Mouse (Mus musculus) limb, embryonic 15.5 days (tissue): ENCODE measurements around the gene Slc35f1. TPM values are rescaled to one million over a fixed set of nuclear protein-coding genes. Genes with fewer than 3 reads are reported as not detected.

Experiments
- ATAC-seq: fragments of 200-750 bp; cut with Nextera tagmentation; 2 replicates; pipeline ENCODE4 v1.8.0; 2017; ENCODE audit warnings: low read depth, moderate TSS enrichment; ENCODE audit not compliant: insufficient number of reproducible peaks, low FRiP score, low TSS enrichment
- H3K27ac ChIP-seq: fragments of 300-500 bp; sonication (generic); 2 replicates; pipeline ENCODE4 v1.5.1; 2015; ENCODE audit warnings: moderate library complexity, mild to moderate bottlenecking, inconsistent platforms
- H3K27me3 ChIP-seq: fragments of 300-500 bp; sonication (generic); 2 replicates; pipeline ENCODE4 v1.6.1; 2015; ENCODE audit warnings: inconsistent platforms
- H3K36me3 ChIP-seq: fragments of 300-500 bp; sonication (generic); 2 replicates; pipeline ENCODE4 v1.6.1; 2015; ENCODE audit warnings: inconsistent platforms
- H3K4me1 ChIP-seq: fragments of 300-500 bp; sonication (generic); 2 replicates; pipeline ENCODE4 v1.6.1; 2015; ENCODE audit warnings: inconsistent platforms
- H3K4me2 ChIP-seq: fragments of 300-500 bp; sonication (generic); 2 replicates; pipeline ENCODE4 v1.6.1; 2015; ENCODE audit warnings: mild to moderate bottlenecking, inconsistent platforms
- H3K4me3 ChIP-seq: fragments of 300-500 bp; sonication (generic); 2 replicates; pipeline ENCODE4 v1.5.1; 2015; ENCODE audit warnings: mild to moderate bottlenecking, inconsistent platforms
- H3K9ac ChIP-seq: fragments of 300-500 bp; sonication (generic); 2 replicates; pipeline ENCODE4 v1.6.1; 2015; ENCODE audit warnings: inconsistent platforms
- H3K9me3 ChIP-seq: fragments of 300-500 bp; sonication (generic); 2 replicates; pipeline ENCODE4 v1.6.1; 2016; ENCODE audit warnings: inconsistent platforms
- WGBS: fragments of 180-500 bp; shearing (Covaris S2); methylation state at CpG from one replicate; pipeline ENCODE4 v1.1.7; 2015; 5-methylcytosine and 5-hydroxymethylcytosine counted together
- polyA plus RNA-seq: library from polyadenylated mRNA; unstranded; fragments of >200 nt; fragmentation: Nextera tagmentation; extraction: Ambion mirVana; gene quantifications from 2 replicates; pipeline ENCODE4 v1.2.1, GENCODE M21; 2015

Gene Slc35f1
- polyA plus RNA-seq, 1 experiment from 2014 or later: 5.0 TPM

- no peak overlapping the region for H3K4me2 ChIP-seq
- no peak overlapping the region for H3K27ac ChIP-seq
- no peaks in the 10 kb centered on the region for H3K36me3 ChIP-seq
- H3K27me3 ChIP-seq: no peaks in the 10 kb centered on the region
- ATAC-seq: peak; percentile 79
- no peaks in the 10 kb centered on the region for H3K9me3 ChIP-seq
- H3K9ac ChIP-seq: no peak overlapping the region
- peaks cover 3% of the 10 kb centered on the region; the same call in 1 of the 2 replicates for H3K4me1 ChIP-seq
- 23% methylated on average over 10 of the region's 10 CpGs for WGBS
- H3K4me3 ChIP-seq: no peak overlapping the region
These were observed 52.5 kb downstream of the Slc35f1 start for GRCm38 (mm10) chr10:52742671-52743379.

GRCm38 (mm10) chr10:52743831-52744230, 53.5 kb downstream of the Slc35f1 start:
- no peak overlapping the region for H3K4me2 ChIP-seq
- H3K27me3 ChIP-seq: no peaks in the 10 kb centered on the region
- no peak for ATAC-seq
- no peaks in the 10 kb centered on the region for H3K9me3 ChIP-seq
- WGBS: 87% methylated on average over 3 of the region's 3 CpGs
- H3K4me3 ChIP-seq: no peak overlapping the region
- peaks cover 3% of the 10 kb centered on the region; the same call in 1 of the 2 replicates for H3K4me1 ChIP-seq
- no peaks in the 10 kb centered on the region for H3K36me3 ChIP-seq
- no peak overlapping the region for H3K27ac ChIP-seq
- no peak overlapping the region for H3K9ac ChIP-seq

GRCm38 (mm10) chr10:52748028-52748597, 57.8 kb downstream of the Slc35f1 start:
- Histone ChIP-seq H3K27ac (no peak overlapping the region), H3K4me2 (no peak overlapping the region), H3K36me3 (no peaks in the 10 kb centered on the region), H3K4me1 (no peaks in the 10 kb centered on the region), H3K4me3 (no peak overlapping the region), H3K27me3 (no peaks in the 10 kb centered on the region), H3K9ac (no peak overlapping the region), H3K9me3 (no peaks in the 10 kb centered on the region)
- 84% methylated on average over 4 of the region's 4 CpGs for WGBS
- ATAC-seq: no peak

GRCm38 (mm10) chr10:52755949-52756679, 65.8 kb downstream of the Slc35f1 start:
- 85% methylated on average over 13 of the region's 13 CpGs for WGBS
- H3K4me1 ChIP-seq: no peaks in the 10 kb centered on the region
- no peak overlapping the region for H3K9ac ChIP-seq
- H3K4me3 ChIP-seq: no peak overlapping the region
- ATAC-seq: no peak
- H3K4me2 ChIP-seq: no peak overlapping the region
- no peaks in the 10 kb centered on the region for H3K9me3 ChIP-seq
- no peak overlapping the region for H3K27ac ChIP-seq
- H3K27me3 ChIP-seq: no peaks in the 10 kb centered on the region
- H3K36me3 ChIP-seq: no peaks in the 10 kb centered on the region

- WGBS: 79% methylated on average over 4 of the region's 4 CpGs
These were observed 67.3 kb downstream of the Slc35f1 start for GRCm38 (mm10) chr10:52757496-52758260.

GRCm38 (mm10) chr10:52758589-52758988, 68.3 kb downstream of the Slc35f1 start:
- Histone ChIP-seq H3K4me3 (no peak overlapping the region), H3K36me3 (no peaks in the 10 kb centered on the region), H3K4me1 (no peaks in the 10 kb centered on the region), H3K27me3 (no peaks in the 10 kb centered on the region), H3K9ac (no peak overlapping the region), H3K4me2 (no peak overlapping the region), H3K27ac (no peak overlapping the region), H3K9me3 (no peaks in the 10 kb centered on the region)
- ATAC-seq: no peak
- WGBS: 29% methylated on average over 4 of the region's 4 CpGs

More at GRCm38 (mm10) chr10:52757496-52758260, 67.3 kb downstream of the Slc35f1 start:
- Histone ChIP-seq H3K9me3 (no peaks in the 10 kb centered on the region), H3K4me1 (no peaks in the 10 kb centered on the region), H3K9ac (no peak overlapping the region), H3K27ac (no peak overlapping the region), H3K4me2 (no peak overlapping the region), H3K4me3 (no peak overlapping the region), H3K27me3 (no peaks in the 10 kb centered on the region), H3K36me3 (no peaks in the 10 kb centered on the region)
- ATAC-seq: no peak

GRCm38 (mm10) chr10:52760527-52760926, 70.2 kb downstream of the Slc35f1 start:
- 86% methylated on average over 1 of the region's 1 CpGs for WGBS
- H3K36me3 ChIP-seq: no peaks in the 10 kb centered on the region
- no peak overlapping the region for H3K4me3 ChIP-seq
- no peak overlapping the region for H3K4me2 ChIP-seq
- no peaks in the 10 kb centered on the region for H3K4me1 ChIP-seq
- ATAC-seq: no peak
- H3K9me3 ChIP-seq: no peaks in the 10 kb centered on the region
- no peak overlapping the region for H3K27ac ChIP-seq
- no peak overlapping the region for H3K9ac ChIP-seq
- no peaks in the 10 kb centered on the region for H3K27me3 ChIP-seq

- H3K9ac ChIP-seq: no peak overlapping the region
- H3K27me3 ChIP-seq: no peaks in the 10 kb centered on the region
- no peak for ATAC-seq
- 46% methylated on average over 4 of the region's 4 CpGs for WGBS
- H3K9me3 ChIP-seq: no peaks in the 10 kb centered on the region
- H3K4me3 ChIP-seq: no peak overlapping the region
- no peaks in the 10 kb centered on the region for H3K4me1 ChIP-seq
- H3K4me2 ChIP-seq: no peak overlapping the region
- no peak overlapping the region for H3K27ac ChIP-seq
- no peaks in the 10 kb centered on the region for H3K36me3 ChIP-seq
These were observed 89.7 kb downstream of the Slc35f1 start for GRCm38 (mm10) chr10:52779926-52780485.

GRCm38 (mm10) chr10:52787075-52787474, 96.7 kb downstream of the Slc35f1 start:
- Histone ChIP-seq H3K4me3 (no peak overlapping the region), H3K4me2 (no peak overlapping the region), H3K36me3 (no peaks in the 10 kb centered on the region), H3K27ac (no peak overlapping the region), H3K4me1 (no peaks in the 10 kb centered on the region), H3K9me3 (no peaks in the 10 kb centered on the region), H3K27me3 (no peaks in the 10 kb centered on the region), H3K9ac (no peak overlapping the region)
- WGBS: 63% methylated on average over 2 of the region's 2 CpGs
- ATAC-seq: no peak

- 80% methylated on average over 6 of the region's 6 CpGs for WGBS
- H3K27me3 ChIP-seq: no peaks in the 10 kb centered on the region
- no peak for ATAC-seq
- no peak overlapping the region for H3K4me3 ChIP-seq
- H3K9ac ChIP-seq: no peak overlapping the region
- no peaks in the 10 kb centered on the region for H3K4me1 ChIP-seq
- no peak overlapping the region for H3K4me2 ChIP-seq
- H3K9me3 ChIP-seq: no peaks in the 10 kb centered on the region
- H3K27ac ChIP-seq: no peak overlapping the region
- no peaks in the 10 kb centered on the region for H3K36me3 ChIP-seq
These were observed 101.2 kb downstream of the Slc35f1 start for GRCm38 (mm10) chr10:52791560-52791959.

GRCm38 (mm10) chr10:52797454-52797853, 107.1 kb downstream of the Slc35f1 start:
- H3K9me3 ChIP-seq: no peaks in the 10 kb centered on the region
- no peak overlapping the region for H3K9ac ChIP-seq
- H3K27me3 ChIP-seq: no peaks in the 10 kb centered on the region
- H3K4me1 ChIP-seq: no peaks in the 10 kb centered on the region
- H3K36me3 ChIP-seq: no peaks in the 10 kb centered on the region
- no peak for ATAC-seq
- WGBS: 57% methylated on average over 4 of the region's 4 CpGs
- H3K27ac ChIP-seq: no peak overlapping the region
- H3K4me2 ChIP-seq: no peak overlapping the region
- H3K4me3 ChIP-seq: no peak overlapping the region
